Mouse (Mus musculus) limb, embryonic 15.5 days (tissue): ENCODE measurements at regions not wholly inside any gene's neighbourhood (a gene's known extent, or its start where the extent isn't known, plus 50 kb on each side); places are given as distances from the start of the nearest gene placed in this dataset.

Experiments used
- ATAC-seq: fragments of 200-750 bp; cut with Nextera tagmentation; 2 replicates; pipeline ENCODE4 v1.8.0; 2017; ENCODE audit warnings: low read depth, moderate TSS enrichment; ENCODE audit not compliant: insufficient number of reproducible peaks, low FRiP score, low TSS enrichment
- H3K27ac ChIP-seq: fragments of 300-500 bp; sonication (generic); 2 replicates; pipeline ENCODE4 v1.5.1; 2015; ENCODE audit warnings: moderate library complexity, mild to moderate bottlenecking, inconsistent platforms
- H3K27me3 ChIP-seq: fragments of 300-500 bp; sonication (generic); 2 replicates; pipeline ENCODE4 v1.6.1; 2015; ENCODE audit warnings: inconsistent platforms
- H3K36me3 ChIP-seq: fragments of 300-500 bp; sonication (generic); 2 replicates; pipeline ENCODE4 v1.6.1; 2015; ENCODE audit warnings: inconsistent platforms
- H3K4me1 ChIP-seq: fragments of 300-500 bp; sonication (generic); 2 replicates; pipeline ENCODE4 v1.6.1; 2015; ENCODE audit warnings: inconsistent platforms
- H3K4me2 ChIP-seq: fragments of 300-500 bp; sonication (generic); 2 replicates; pipeline ENCODE4 v1.6.1; 2015; ENCODE audit warnings: mild to moderate bottlenecking, inconsistent platforms
- H3K4me3 ChIP-seq: fragments of 300-500 bp; sonication (generic); 2 replicates; pipeline ENCODE4 v1.5.1; 2015; ENCODE audit warnings: mild to moderate bottlenecking, inconsistent platforms
- H3K9ac ChIP-seq: fragments of 300-500 bp; sonication (generic); 2 replicates; pipeline ENCODE4 v1.6.1; 2015; ENCODE audit warnings: inconsistent platforms
- H3K9me3 ChIP-seq: fragments of 300-500 bp; sonication (generic); 2 replicates; pipeline ENCODE4 v1.6.1; 2016; ENCODE audit warnings: inconsistent platforms
- WGBS: fragments of 180-500 bp; shearing (Covaris S2); methylation state at CpG from one replicate; pipeline ENCODE4 v1.1.7; 2015; 5-methylcytosine and 5-hydroxymethylcytosine counted together

DNA sequence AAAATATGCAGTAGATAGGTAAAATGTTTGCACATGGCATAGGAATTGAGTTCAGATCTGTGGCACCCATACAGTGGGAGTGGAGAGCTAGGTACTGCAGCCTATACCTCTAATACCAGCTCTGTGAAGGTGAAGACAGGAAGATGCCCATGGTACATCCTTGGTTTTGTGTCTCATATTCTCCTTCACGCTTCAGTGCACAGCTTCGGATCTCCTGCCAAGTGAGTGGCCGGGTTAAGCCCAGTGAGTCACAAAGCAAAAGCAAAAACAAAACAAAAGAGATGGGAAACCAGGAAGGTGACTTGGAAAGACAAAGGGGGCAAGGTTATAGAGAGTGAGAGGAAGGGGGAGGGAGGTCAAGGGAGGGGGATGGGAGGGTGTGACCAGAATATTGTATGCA, 514.0 kb downstream of the Adra2a start:
- Histone ChIP-seq H3K27ac (no peak overlapping the region), H3K36me3 (no peaks in the 10 kb centered on the region), H3K9ac (no peak overlapping the region), H3K27me3 (no peaks in the 10 kb centered on the region), H3K9me3 (no peaks in the 10 kb centered on the region), H3K4me1 (no peaks in the 10 kb centered on the region), H3K4me2 (no peak overlapping the region), H3K4me3 (no peak overlapping the region)
- no peak for ATAC-seq
- WGBS = 77% methylated on average over 3 of the region's 3 CpGs

DNA sequence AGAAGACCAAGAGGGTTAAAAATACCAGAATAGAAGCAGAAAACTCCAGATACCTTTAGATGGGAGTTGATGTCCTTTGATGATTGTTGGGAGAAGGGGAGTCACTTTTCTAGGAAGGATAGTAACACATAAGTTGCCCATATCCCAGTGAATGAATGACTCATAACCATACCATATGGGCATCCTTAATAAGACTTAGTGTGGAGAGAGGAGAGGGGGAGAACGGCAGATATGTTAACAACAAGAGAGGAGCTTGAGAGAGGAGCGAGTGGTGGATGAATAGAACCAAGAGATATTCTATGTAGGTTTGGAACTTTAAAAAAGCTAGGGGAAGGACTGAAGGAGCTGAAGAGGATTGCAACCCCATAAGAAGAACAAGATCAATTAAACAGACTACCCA, 539.6 kb downstream of the Adra2a start:
- no peak overlapping the region for H3K4me2 ChIP-seq
- no peaks in the 10 kb centered on the region for H3K36me3 ChIP-seq
- H3K4me3 ChIP-seq = no peak overlapping the region
- H3K4me1 ChIP-seq = no peaks in the 10 kb centered on the region
- ATAC-seq = no peak
- no peak overlapping the region for H3K9ac ChIP-seq
- H3K27ac ChIP-seq = no peak overlapping the region
- WGBS = 86% methylated on average over 2 of the region's 2 CpGs
- H3K27me3 ChIP-seq = no peaks in the 10 kb centered on the region
- H3K9me3 ChIP-seq = no peaks in the 10 kb centered on the region

DNA sequence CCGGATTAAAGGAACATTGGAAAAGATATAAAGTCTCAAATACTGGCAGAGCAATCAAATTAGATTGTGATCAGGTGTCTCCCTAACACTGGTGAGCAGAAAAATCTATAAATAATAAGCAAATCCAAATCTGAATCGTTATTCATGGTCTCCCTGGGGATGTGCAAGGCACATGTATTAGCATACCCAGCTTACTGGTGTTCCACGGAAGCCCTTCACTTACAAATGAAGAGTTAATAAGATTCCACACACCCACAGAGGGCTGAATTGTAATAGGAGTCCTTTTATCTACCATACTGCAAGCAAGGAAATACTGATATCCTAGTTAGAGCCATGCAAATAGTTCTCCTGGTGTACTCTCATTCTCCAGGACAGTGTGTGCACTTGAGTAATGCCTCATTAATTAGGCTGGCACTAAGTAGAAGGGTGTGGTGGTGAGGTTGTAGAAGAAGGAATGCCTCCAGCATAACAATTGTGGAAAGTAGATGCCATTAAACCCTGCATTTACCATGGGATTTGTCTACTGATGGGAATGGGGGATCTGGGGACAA, 540.8 kb downstream of the Adra2a start:
- WGBS = 68% methylated on average over 3 of the region's 3 CpGs
- Histone ChIP-seq H3K4me3 (no peak overlapping the region), H3K9me3 (no peaks in the 10 kb centered on the region), H3K4me1 (no peaks in the 10 kb centered on the region), H3K27ac (no peak overlapping the region), H3K9ac (no peak overlapping the region), H3K36me3 (no peaks in the 10 kb centered on the region), H3K27me3 (no peaks in the 10 kb centered on the region), H3K4me2 (no peak overlapping the region)
- ATAC-seq = no peak

DNA sequence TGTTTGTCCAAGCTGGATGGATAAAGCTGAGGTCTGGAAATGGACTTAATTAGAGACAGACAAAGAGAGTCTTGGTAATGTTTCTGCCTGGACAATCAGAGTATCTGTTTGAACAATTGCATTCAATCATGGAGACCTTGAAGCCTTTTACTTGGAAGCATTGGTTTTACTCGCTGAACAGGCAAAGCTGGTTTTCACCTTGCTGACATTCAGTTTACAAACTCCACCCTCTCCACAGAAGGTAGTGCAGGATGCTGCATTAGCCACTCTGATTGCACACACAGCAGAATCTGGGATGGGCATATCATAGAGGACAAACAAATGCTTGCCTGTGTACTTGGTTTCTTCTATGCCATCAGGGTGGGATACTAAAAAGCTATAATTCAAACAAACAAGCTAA, 541.4 kb downstream of the Adra2a start:
- H3K4me1 ChIP-seq = no peaks in the 10 kb centered on the region
- H3K9me3 ChIP-seq = no peaks in the 10 kb centered on the region
- no peak overlapping the region for H3K4me2 ChIP-seq
- H3K36me3 ChIP-seq = no peaks in the 10 kb centered on the region
- no peaks in the 10 kb centered on the region for H3K27me3 ChIP-seq
- ATAC-seq = no peak
- H3K4me3 ChIP-seq = no peak overlapping the region
- H3K27ac ChIP-seq = no peak overlapping the region
- 63% methylated on average over 1 of the region's 1 CpGs for WGBS
- H3K9ac ChIP-seq = no peak overlapping the region

DNA sequence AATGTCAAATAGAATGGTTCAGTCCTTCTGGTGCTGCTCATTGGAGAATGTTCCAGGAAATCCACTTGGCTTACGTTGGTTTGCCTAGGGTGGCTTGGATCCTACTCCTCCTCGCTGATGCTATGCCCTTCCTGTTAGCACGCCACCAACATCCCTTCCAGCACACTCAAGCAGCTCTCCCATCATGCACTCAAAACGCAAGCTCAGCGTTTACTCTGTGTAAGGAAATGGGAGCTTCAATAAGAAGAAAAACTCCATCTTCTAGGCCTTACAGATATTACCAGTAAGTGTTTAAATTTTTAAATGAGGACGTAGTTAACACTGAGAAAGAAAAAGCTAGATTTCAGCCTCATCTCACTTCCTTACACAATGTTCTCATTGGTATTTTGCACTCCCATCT, 523.7 kb downstream of the Gpam start:
- Histone ChIP-seq H3K4me2 (no peak overlapping the region), H3K9ac (no peak overlapping the region), H3K36me3 (no peaks in the 10 kb centered on the region), H3K27ac (no peak overlapping the region), H3K9me3 (no peaks in the 10 kb centered on the region), H3K4me1 (no peaks in the 10 kb centered on the region), H3K27me3 (no peaks in the 10 kb centered on the region), H3K4me3 (no peak overlapping the region)
- 75% methylated on average over 6 of the region's 6 CpGs for WGBS
- no peak for ATAC-seq

DNA sequence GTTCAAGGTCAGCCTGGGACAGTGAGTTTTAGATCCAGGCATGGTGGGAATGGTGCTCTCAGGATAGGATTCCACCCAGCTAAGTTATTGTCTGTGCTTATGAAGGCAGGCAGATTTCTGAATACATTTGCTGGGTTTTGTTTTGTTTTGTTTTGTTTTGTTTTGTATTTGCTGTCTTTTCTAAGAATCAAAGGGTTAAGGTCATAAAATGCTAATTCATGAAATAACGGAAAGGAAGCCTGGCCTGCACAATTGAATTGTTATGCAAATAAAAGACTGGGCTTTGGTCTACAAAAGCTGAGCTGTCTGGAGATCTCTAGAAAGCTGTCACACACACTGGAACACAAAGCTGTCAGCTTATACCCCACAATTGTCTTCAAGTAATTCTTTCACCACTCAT, 521.7 kb downstream of the Gpam start:
- Histone ChIP-seq H3K9ac (no peak overlapping the region), H3K36me3 (no peaks in the 10 kb centered on the region), H3K27ac (no peak overlapping the region), H3K4me1 (no peaks in the 10 kb centered on the region), H3K4me2 (no peak overlapping the region), H3K9me3 (no peaks in the 10 kb centered on the region), H3K4me3 (no peak overlapping the region), H3K27me3 (no peaks in the 10 kb centered on the region)
- WGBS = 64% methylated on average over 1 of the region's 1 CpGs
- ATAC-seq = no peak

DNA sequence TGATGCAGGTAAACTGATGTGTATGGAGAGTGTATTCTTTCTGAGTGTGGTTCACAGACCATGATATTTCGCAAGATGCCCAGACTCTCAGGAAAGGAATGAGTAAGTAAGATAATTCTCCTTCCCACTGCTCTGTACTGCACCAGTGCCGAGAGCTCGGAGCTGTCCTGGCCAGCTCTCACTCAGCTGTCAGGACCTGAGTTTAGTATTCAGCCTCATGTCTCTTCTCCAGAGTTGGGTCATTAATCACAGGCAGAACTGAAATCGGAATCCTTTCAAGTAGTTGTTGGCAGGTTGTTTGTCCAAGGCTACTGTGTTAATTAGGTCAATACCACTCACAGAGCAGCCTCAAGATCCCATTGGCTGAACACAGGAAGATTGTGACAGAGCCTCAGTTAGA, 510.1 kb downstream of the Gpam start:
- Histone ChIP-seq H3K36me3 (no peaks in the 10 kb centered on the region), H3K27ac (no peak overlapping the region), H3K4me3 (no peak overlapping the region), H3K9me3 (0 out of 2 replicates have a peak, but pooled peaks cover 3% of the 10 kb centered on the region), H3K4me2 (no peak overlapping the region), H3K27me3 (no peaks in the 10 kb centered on the region), H3K4me1 (no peaks in the 10 kb centered on the region), H3K9ac (no peak overlapping the region)
- WGBS = 34% methylated on average over 4 of the region's 4 CpGs
- ATAC-seq = no peak
